Mouse (Mus musculus) heart, embryonic 11.5 days (tissue): Measurements from ENCODE around the gene Cpeb3. TPM values are rescaled to one million over a fixed set of nuclear protein-coding genes. Genes with fewer than 3 reads are reported as not detected.

ENCODE experiments used
- ATAC-seq: fragments of 200-750 bp; cut with Nextera tagmentation; replicated peaks from 2 replicates; pipeline ENCODE4 v1.8.0; 2017; ENCODE audit warnings: moderate library complexity; ENCODE audit not compliant: insufficient number of reproducible peaks, low FRiP score, low TSS enrichment
- H3K27ac ChIP-seq: fragments of 300-500 bp; sonication (generic); 2 replicates; pipeline ENCODE4 v1.5.1; 2014; ENCODE audit warnings: mild to moderate bottlenecking, low read depth, low read length
- H3K27me3 ChIP-seq: fragments of 300-500 bp; sonication (generic); 2 replicates; pipeline ENCODE4 v1.6.1; 2014; ENCODE audit warnings: mild to moderate bottlenecking, low read length, mixed read lengths; ENCODE audit not compliant: control insufficient read depth, insufficient read depth
- H3K36me3 ChIP-seq: fragments of 300-500 bp; sonication (generic); 2 replicates; pipeline ENCODE4 v1.6.1; 2014; ENCODE audit warnings: mild to moderate bottlenecking, low read length, moderate library complexity, mixed read lengths; ENCODE audit not compliant: control insufficient read depth, insufficient read depth
- H3K4me1 ChIP-seq: fragments of 300-500 bp; sonication (generic); 2 replicates; pipeline ENCODE4 v1.6.1; 2014; ENCODE audit warnings: low read length; ENCODE audit not compliant: control insufficient read depth, insufficient read depth
- H3K4me2 ChIP-seq: fragments of 300-500 bp; sonication (generic); 2 replicates; pipeline ENCODE4 v1.6.1; 2014; ENCODE audit warnings: mild to moderate bottlenecking, moderate library complexity
- H3K4me3 ChIP-seq: fragments of 300-500 bp; sonication (generic); 2 replicates; pipeline ENCODE4 v1.5.1; 2014; ENCODE audit warnings: low read depth, low read length
- H3K9ac ChIP-seq: fragments of 300-500 bp; sonication (generic); 2 replicates; pipeline ENCODE4 v1.6.1; 2014; ENCODE audit warnings: mild to moderate bottlenecking, low read depth, low read length, moderate library complexity
- H3K9me3 ChIP-seq: fragments of 300-500 bp; sonication (generic); replicated peaks from 2 replicates; pipeline ENCODE4 v1.6.1; 2016; ENCODE audit warnings: low read length; ENCODE audit not compliant: control insufficient read depth
- WGBS: fragments of 180-500 bp; shearing (Covaris S2); extraction: QIAGEN DNeasy Blood & Tissue Kit; methylation state at CpG from one replicate; pipeline ENCODE4 v1.1.7; 2014; ENCODE audit not compliant: insufficient replicate concordance; 5-methylcytosine and 5-hydroxymethylcytosine counted together
- polyA plus RNA-seq: library from polyadenylated mRNA; unstranded; fragments of >200 nt; fragmentation: Nextera tagmentation; extraction: Ambion mirVana; gene quantifications from 2 replicates; pipeline ENCODE4 v1.2.1, GENCODE M21; 2014

Cpeb3 gene
- polyA plus RNA-seq, 1 experiment from 2014 or later: 4.4 TPM

DNA sequence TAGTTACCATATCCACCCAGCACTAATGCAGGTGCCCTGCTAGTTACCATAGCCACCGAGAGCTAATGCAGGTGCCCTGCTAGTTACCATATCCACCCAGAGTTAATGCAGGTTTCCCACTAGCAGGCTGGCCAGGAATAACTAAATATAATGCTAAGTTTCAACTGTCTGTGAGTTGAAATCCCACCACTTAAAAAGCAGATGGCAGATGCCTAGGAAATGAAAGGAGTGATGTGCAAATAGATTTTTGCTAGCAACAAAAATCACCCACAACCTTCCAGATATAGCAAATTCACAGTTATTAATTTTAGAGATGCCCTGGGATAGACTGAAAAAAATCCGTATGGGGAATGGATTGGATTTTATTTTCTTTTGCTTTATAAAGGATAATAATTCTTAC lies 176.0 kb downstream of the Cpeb3 start:
- ATAC-seq: no peak
- WGBS: 81% methylated on average over 2 of the region's 2 CpGs
- H3K4me3 ChIP-seq: no peak overlapping the region

DNA sequence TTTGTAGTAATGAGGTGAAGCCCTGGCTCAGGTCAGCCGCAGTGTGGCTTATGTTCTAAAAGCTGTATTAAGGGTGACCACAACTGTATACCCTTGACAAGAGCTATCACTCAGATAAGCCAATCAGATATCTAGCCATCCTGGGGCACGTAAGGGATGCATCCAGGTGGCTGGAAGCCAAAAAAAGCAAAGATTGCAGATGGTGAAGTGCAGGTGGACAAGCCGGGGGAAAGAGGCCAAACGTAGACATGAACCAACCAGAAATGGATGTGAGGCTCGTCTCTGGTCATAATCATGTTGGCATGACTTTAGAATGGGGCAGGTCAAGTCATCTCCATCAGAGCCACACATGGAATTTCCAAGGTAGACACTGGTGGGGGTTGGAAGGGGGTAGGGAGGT lies 177.0 kb downstream of the Cpeb3 start:
- H3K27me3 ChIP-seq: no peaks in the 10 kb centered on the region
- H3K4me2 ChIP-seq: no peak overlapping the region
- H3K4me1 ChIP-seq: no peaks in the 10 kb centered on the region
- WGBS: 76% methylated on average over 5 of the region's 5 CpGs
- no peaks in the 10 kb centered on the region for H3K36me3 ChIP-seq
- no peak for ATAC-seq
- no peak overlapping the region for H3K27ac ChIP-seq
- H3K9ac ChIP-seq: no peak overlapping the region
- no peak overlapping the region for H3K4me3 ChIP-seq
- no peaks in the 10 kb centered on the region for H3K9me3 ChIP-seq

More for the DNA sequence above, 176.0 kb downstream of the Cpeb3 start:
- no peaks in the 10 kb centered on the region for H3K27me3 ChIP-seq
- 0 out of 2 replicates have a peak, but pooled peaks cover under 1% of the 10 kb centered on the region for H3K4me1 ChIP-seq
- H3K4me2 ChIP-seq: no peak overlapping the region
- H3K9me3 ChIP-seq: no peaks in the 10 kb centered on the region
- no peak overlapping the region for H3K27ac ChIP-seq
- no peaks in the 10 kb centered on the region for H3K36me3 ChIP-seq
- H3K9ac ChIP-seq: no peak overlapping the region

DNA sequence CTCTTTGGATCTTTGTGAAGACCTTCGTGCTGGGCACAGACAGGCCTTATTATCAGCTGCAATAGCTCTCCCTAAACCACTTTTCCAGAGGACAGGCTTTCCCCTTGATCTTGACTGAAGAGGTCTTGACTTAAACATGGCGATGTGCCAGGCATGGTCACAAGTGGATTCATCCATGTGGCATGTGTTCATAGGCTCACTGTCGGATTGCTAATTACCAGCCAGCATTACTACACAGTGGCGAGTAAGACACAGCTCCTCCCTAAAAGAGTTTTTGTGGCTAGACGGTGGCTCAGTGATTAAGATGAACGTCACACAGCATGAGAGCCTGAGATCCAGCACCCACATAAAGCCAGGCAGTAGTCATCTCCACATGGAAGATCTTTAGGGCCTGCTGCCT lies 178.6 kb downstream of the Cpeb3 start:
- 79% methylated on average over 6 of the region's 6 CpGs for WGBS
- H3K4me3 ChIP-seq: no peak overlapping the region
- H3K27ac ChIP-seq: no peak overlapping the region
- no peaks in the 10 kb centered on the region for H3K9me3 ChIP-seq
- no peaks in the 10 kb centered on the region for H3K27me3 ChIP-seq
- ATAC-seq: no peak
- H3K4me2 ChIP-seq: no peak overlapping the region
- H3K4me1 ChIP-seq: 0 out of 2 replicates have a peak, but pooled peaks cover 3% of the 10 kb centered on the region
- no peak overlapping the region for H3K9ac ChIP-seq
- no peaks in the 10 kb centered on the region for H3K36me3 ChIP-seq

DNA sequence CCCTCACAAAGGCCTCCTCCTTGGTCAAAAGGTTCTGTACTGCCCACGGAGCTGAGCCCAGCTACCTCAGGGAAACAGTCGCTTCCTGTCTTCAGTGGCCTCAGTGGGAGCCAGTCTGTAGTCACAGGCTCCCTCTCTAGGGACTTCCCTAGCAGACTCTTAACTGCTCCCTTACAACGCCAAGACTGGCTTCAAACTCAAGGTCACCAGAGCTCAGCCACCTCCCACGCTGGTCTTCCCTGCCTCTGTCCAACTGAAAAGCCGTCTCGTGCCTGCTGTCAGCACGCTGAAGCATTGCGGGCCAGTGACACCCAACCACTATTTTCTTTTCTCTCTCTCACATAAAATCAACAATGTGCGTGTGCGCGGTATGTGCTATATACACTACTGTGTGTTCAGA lies 182.0 kb downstream of the Cpeb3 start:
- no peak for ATAC-seq

DNA sequence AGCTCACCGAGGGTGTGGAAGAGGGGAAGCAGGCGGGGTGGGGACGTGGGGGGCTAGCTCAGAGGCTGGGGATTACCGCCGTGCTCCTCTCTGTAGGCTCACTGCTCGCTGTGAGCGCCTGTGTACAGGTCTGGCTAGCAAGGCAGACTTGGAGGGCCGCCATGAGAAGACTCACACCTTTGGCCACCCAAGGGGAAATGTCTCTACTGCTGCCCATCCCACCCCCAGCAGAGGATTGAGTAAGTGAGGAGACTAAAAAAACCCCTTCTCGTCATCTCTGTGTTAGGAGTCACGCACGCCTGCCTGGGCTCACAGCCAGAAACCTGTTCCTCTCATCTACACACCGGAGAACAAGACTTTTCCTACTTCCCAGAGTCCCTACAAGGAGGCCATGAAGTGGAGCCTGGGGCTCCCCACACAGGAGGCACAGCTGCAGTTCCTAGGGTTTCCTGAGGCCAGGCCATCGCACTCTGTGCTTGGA lies 182.5 kb downstream of the Cpeb3 start:
- Histone ChIP-seq H3K36me3 (no peaks in the 10 kb centered on the region), H3K9me3 (no peaks in the 10 kb centered on the region), H3K4me2 (no peak overlapping the region), H3K4me1 (0 out of 2 replicates have a peak, but pooled peaks cover 3% of the 10 kb centered on the region), H3K9ac (no peak overlapping the region), H3K4me3 (no peak overlapping the region), H3K27me3 (no peaks in the 10 kb centered on the region), H3K27ac (0 out of 2 replicates have a peak overlapping the region, but pooled peaks have one; percentile 35)
- 69% methylated on average over 13 of the region's 13 CpGs for WGBS
- ATAC-seq: no peak

More for the DNA sequence above, 182.0 kb downstream of the Cpeb3 start:
- Histone ChIP-seq H3K9me3 (no peaks in the 10 kb centered on the region), H3K4me3 (no peak overlapping the region), H3K4me2 (no peak overlapping the region), H3K4me1 (0 out of 2 replicates have a peak, but pooled peaks cover 3% of the 10 kb centered on the region), H3K27me3 (no peaks in the 10 kb centered on the region), H3K9ac (no peak overlapping the region), H3K36me3 (no peaks in the 10 kb centered on the region), H3K27ac (peak overlapping the region; percentile 35; the same call in 1 of the 2 replicates)
- WGBS: 59% methylated on average over 11 of the region's 11 CpGs

DNA sequence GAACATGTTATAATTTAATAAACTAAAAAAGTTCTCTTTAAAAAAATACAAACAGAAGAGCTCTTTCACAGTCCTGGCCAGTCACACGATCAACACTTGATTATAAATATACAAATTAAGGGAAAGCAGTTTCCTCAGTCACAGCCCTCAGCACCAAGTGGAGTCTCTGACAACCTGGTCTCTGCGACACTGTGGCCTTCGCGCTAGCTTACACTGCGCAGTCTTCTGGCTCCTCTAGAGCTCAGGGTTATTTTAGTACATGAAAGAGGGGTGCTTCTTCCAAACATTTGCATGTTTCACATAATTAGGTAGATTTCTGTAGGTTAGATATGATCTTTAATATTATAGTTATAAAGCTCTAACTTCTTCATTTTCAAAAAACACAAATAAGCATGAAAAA lies 186.3 kb downstream of the Cpeb3 start:
- H3K27me3 ChIP-seq: no peaks in the 10 kb centered on the region
- 85% methylated on average over 5 of the region's 5 CpGs for WGBS
- no peak overlapping the region for H3K9ac ChIP-seq

DNA sequence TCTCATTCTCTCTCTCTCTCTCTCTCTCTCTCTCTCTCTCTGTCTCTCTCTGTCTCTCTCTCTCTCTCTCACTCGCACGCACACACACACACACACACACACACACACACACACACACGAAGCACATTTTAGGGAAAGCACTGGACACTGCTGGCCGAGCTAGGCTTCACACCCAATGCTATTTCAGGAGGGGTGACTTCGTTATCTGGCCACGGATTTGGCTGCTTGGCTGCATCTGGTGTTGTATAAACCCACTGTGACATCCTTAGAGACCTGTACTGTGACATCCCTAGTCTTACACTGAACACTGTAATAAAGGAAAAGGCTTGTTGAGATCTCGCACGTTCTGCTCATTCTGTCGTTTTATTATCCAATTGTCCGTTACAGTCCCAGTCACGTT lies 187.4 kb downstream of the Cpeb3 start:
- no peak for ATAC-seq
- H3K9ac ChIP-seq: no peak overlapping the region
- 0 out of 2 replicates have a peak, but pooled peaks cover 2% of the 10 kb centered on the region for H3K9me3 ChIP-seq
- no peak overlapping the region for H3K4me3 ChIP-seq
- H3K36me3 ChIP-seq: no peaks in the 10 kb centered on the region
- H3K27ac ChIP-seq: no peak overlapping the region
- H3K4me2 ChIP-seq: no peak overlapping the region
- H3K27me3 ChIP-seq: no peaks in the 10 kb centered on the region
- 65% methylated on average over 11 of the region's 11 CpGs for WGBS
- H3K4me1 ChIP-seq: peaks cover 4% of the 10 kb centered on the region; the same call in 1 of the 2 replicates

More for the DNA sequence above, 186.3 kb downstream of the Cpeb3 start:
- ATAC-seq: no peak
- Histone ChIP-seq H3K36me3 (no peaks in the 10 kb centered on the region), H3K4me3 (no peak overlapping the region), H3K9me3 (no peaks in the 10 kb centered on the region), H3K4me2 (no peak overlapping the region), H3K27ac (no peak overlapping the region), H3K4me1 (peaks cover 7% of the 10 kb centered on the region; the same call in 1 of the 2 replicates)

DNA sequence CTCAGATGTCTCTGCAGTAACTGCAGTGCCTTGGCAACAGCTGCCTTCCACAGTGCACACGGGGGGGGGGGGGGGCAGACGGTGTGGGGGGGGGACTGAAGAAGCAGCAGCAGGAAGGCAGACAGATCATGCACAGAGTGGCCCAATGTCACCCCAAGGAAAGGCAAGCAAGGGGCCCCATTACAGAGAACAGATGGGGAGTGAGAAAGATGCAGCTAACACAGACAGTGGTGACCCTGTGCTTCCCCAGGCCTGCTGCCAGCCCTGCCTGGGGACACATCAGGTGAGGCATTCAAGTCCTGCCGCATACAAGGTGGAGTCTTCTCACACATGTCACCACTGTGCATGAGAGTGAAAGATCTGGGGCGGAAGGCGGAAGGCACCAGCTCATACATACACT lies 187.9 kb downstream of the Cpeb3 start:
- Histone ChIP-seq H3K9ac (no peak overlapping the region), H3K4me2 (no peak overlapping the region), H3K36me3 (no peaks in the 10 kb centered on the region), H3K9me3 (0 out of 2 replicates have a peak, but pooled peaks cover 2% of the 10 kb centered on the region), H3K27me3 (no peaks in the 10 kb centered on the region), H3K4me1 (peaks cover 4% of the 10 kb centered on the region; the same call in 1 of the 2 replicates), H3K27ac (no peak overlapping the region), H3K4me3 (no peak overlapping the region)
- ATAC-seq: no peak
- 57% methylated on average over 5 of the region's 5 CpGs for WGBS

DNA sequence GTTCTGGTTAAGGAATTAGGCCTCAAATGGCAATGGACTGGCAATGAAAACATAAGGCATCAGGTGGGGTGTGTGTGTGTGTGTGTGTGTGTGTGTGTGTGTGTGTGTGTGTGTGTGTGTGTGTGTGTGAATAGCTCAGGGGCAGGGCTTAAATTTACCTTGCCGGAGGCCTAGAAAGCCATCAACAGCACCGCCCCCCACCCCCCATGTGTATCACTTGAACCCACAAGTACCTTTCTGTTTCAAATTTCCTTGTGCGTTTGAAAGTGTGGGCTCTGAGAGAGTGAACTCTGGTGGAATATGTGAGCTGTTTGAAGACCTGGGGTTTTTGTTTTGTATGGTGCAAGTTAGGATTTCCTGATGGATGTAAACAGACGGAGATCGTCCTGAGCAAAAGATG lies 189.5 kb downstream of the Cpeb3 start:
- Histone ChIP-seq H3K4me1 (peaks cover 4% of the 10 kb centered on the region; the same call in 1 of the 2 replicates), H3K9me3 (0 out of 2 replicates have a peak, but pooled peaks cover 2% of the 10 kb centered on the region), H3K4me2 (peak overlapping the region; percentile 85), H3K36me3 (no peaks in the 10 kb centered on the region), H3K27ac (peak overlapping the region; percentile 15; the same call in 1 of the 2 replicates), H3K4me3 (peak overlapping the region; percentile 52), H3K27me3 (no peaks in the 10 kb centered on the region), H3K9ac (peak overlapping the region; percentile 69)
- no peak for ATAC-seq
- 63% methylated on average over 5 of the region's 5 CpGs for WGBS
